9 mouse cellular contexts compared by ENCODE assay signal in the genomic region with DNA sequence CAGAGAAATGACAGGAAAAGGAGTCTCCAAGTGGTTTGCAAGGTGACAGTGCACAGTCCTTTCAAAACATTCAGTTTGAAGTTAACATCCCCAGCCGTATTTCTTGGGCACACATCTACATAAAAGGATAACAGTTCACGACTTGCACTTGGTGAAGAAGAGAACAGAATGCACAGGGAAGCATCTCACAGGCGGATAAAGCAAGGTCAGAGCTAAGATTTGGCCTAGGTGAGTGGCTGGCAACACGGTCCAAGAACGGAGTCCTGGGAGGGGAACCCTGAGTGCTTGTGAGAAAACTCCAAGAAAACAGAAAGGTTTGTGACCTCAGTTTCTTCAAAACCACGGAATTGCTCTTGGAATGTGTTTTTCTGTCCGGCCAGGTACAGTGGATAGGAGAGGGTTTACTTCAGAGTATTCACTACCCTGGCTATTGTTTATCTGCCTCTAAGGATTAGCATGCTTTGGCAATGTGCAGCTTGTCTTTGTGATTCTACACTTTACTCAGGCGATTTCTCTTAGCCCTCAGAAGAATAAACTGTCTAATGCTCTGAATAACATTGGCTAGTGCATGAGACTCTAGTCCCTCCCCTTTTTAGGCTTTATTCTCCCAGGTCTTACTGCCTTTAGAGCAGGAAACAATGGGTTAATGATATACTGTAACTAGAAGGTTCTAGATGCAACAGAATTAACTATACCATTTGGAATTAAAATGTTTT.
DNase-seq lines count a peak whose midpoint lies in the region; ATAC-seq lines count a peak whose summit lies in the region.
"Had no signal": no experiment of that assay in that cellular context is flagged by ENCODE, and none has a peak within 500 bp of the region (broad histone marks: within the 10 kb centered on the region; RNA-seq: fewer than 3 reads in every experiment).

No protein-coding gene starts in this region.

- no peak overlapping the region for H3K9ac ChIP-seq in kidney, embryonic 14.5 days (ENCODE audit: low read depth, low read length)
- H3K9ac ChIP-seq in forebrain, embryonic 15.5 days (replicated peaks), result peak overlapping the region; percentile 41
- 0 out of 2 replicates have a peak overlapping the region, but pooled peaks have one; percentile 14 for H3K9ac ChIP-seq in midbrain, embryonic 16.5 days (ENCODE audit: low read depth, low read length)
- H3K9ac ChIP-seq in liver, embryonic 12.5 days, result no peak overlapping the region

- H3K27ac ChIP-seq in kidney, embryonic 14.5 days (ENCODE audit: low read depth, low read length), result peak overlapping the region; percentile 21; the same call in 1 of the 2 replicates
- H3K27ac ChIP-seq in forebrain, embryonic 15.5 days (replicated peaks), result peak overlapping the region; percentile 100
- H3K27ac ChIP-seq in midbrain, embryonic 16.5 days (ENCODE audit: low read length), result peak overlapping the region; percentile 100
- no peak overlapping the region for H3K27ac ChIP-seq in liver, embryonic 12.5 days

- DNase-seq in kidney, postnatal 25 days, result no peak
- DNase-seq in R1 (ENCODE audit: low read depth, low spot score), result peak; percentile 63
- no peak for DNase-seq in spleen, adult 12 weeks (ENCODE audit: low spot score)
- no peak for DNase-seq in embryo, embryonic 11 days
- DNase-seq: lung, postnatal 4 days had no signal

- H3K36me3 ChIP-seq in kidney, embryonic 14.5 days (ENCODE audit: control insufficient read depth, insufficient read depth, low read length), result no peaks in the 10 kb centered on the region
- no peaks in the 10 kb centered on the region for H3K36me3 ChIP-seq in forebrain, embryonic 15.5 days
- H3K36me3 ChIP-seq in midbrain, embryonic 16.5 days (ENCODE audit: control insufficient read depth, insufficient read depth, low read length), result no peaks in the 10 kb centered on the region
- no peaks in the 10 kb centered on the region for H3K36me3 ChIP-seq in liver, embryonic 12.5 days

- no peak overlapping the region for H3K4me3 ChIP-seq in kidney, embryonic 14.5 days (ENCODE audit: low read length)
- H3K4me3 ChIP-seq in forebrain, embryonic 15.5 days, result 0 out of 2 replicates have a peak overlapping the region, but pooled peaks have one; percentile 5
- H3K4me3 ChIP-seq in midbrain, embryonic 16.5 days (ENCODE audit: low read depth, low read length), result no peak overlapping the region
- H3K4me3 ChIP-seq in liver, embryonic 12.5 days, result no peak overlapping the region

- peaks cover 14% of the 10 kb centered on the region for H3K4me1 ChIP-seq in kidney, embryonic 14.5 days (ENCODE audit: control insufficient read depth, insufficient read depth, low read length)
- peaks cover 47% of the 10 kb centered on the region for H3K4me1 ChIP-seq in forebrain, embryonic 15.5 days
- peaks cover 28% of the 10 kb centered on the region for H3K4me1 ChIP-seq in midbrain, embryonic 16.5 days (ENCODE audit: control insufficient read depth, insufficient read depth, low read length)
- peaks cover 34% of the 10 kb centered on the region for H3K4me1 ChIP-seq in liver, embryonic 12.5 days

- ATAC-seq in kidney, embryonic 14.5 days (ENCODE audit: low FRiP score, low TSS enrichment), result no peak
- ATAC-seq in forebrain, embryonic 15.5 days (replicated peaks), result no peak
- no peak for ATAC-seq in midbrain, embryonic 16.5 days
- no peak for ATAC-seq in liver, embryonic 12.5 days

- no peaks in the 10 kb centered on the region for H3K9me3 ChIP-seq in kidney, embryonic 14.5 days (ENCODE audit: control insufficient read depth, low read length)
- H3K9me3 ChIP-seq in forebrain, embryonic 15.5 days, result no peaks in the 10 kb centered on the region
- H3K9me3 ChIP-seq in midbrain, embryonic 16.5 days (replicated peaks; ENCODE audit: control insufficient read depth, low read length, poor library complexity, severe bottlenecking), result no peaks in the 10 kb centered on the region
- no peaks in the 10 kb centered on the region for H3K9me3 ChIP-seq in liver, embryonic 12.5 days (replicated peaks)

- 65% methylated on average over 8 of the region's 8 CpGs for WGBS in kidney, embryonic 14.5 days
- 36% methylated on average over 8 of the region's 8 CpGs for WGBS in forebrain, embryonic 15.5 days
- WGBS in midbrain, embryonic 16.5 days, result 56% methylated on average over 8 of the region's 8 CpGs
- WGBS in liver, embryonic 12.5 days (ENCODE audit: insufficient replicate concordance), result 72% methylated on average over 8 of the region's 8 CpGs

- H3K27me3 ChIP-seq in kidney, embryonic 14.5 days (ENCODE audit: control insufficient read depth, insufficient read depth, low read length), result no peaks in the 10 kb centered on the region
- no peaks in the 10 kb centered on the region for H3K27me3 ChIP-seq in forebrain, embryonic 15.5 days
- H3K27me3 ChIP-seq in midbrain, embryonic 16.5 days (ENCODE audit: control insufficient read depth, insufficient read depth, low read depth, low read length), result no peaks in the 10 kb centered on the region
- no peaks in the 10 kb centered on the region for H3K27me3 ChIP-seq in liver, embryonic 12.5 days (replicated peaks)

- no peak overlapping the region for H3K4me2 ChIP-seq in kidney, embryonic 14.5 days (replicated peaks; ENCODE audit: low read depth, low read length)
- peak overlapping the region; percentile 81 for H3K4me2 ChIP-seq in forebrain, embryonic 15.5 days (replicated peaks)
- peak overlapping the region; percentile 32 for H3K4me2 ChIP-seq in midbrain, embryonic 16.5 days (ENCODE audit: low read length)
- no peak overlapping the region for H3K4me2 ChIP-seq in liver, embryonic 12.5 days

Comparison
In these comparisons a context has a peak if more than half of its experiments do, and no peak if none do; other contexts are left out.
1. H3K4me2 ChIP-seq: peak in forebrain, embryonic 15.5 days (single experiment) and midbrain, embryonic 16.5 days (single experiment); none in kidney, embryonic 14.5 days (single experiment) and liver, embryonic 12.5 days (single experiment).
2. H3K9ac ChIP-seq: peak in forebrain, embryonic 15.5 days (single experiment) and midbrain, embryonic 16.5 days (single experiment); none in kidney, embryonic 14.5 days (single experiment) and liver, embryonic 12.5 days (single experiment).